Mouse (Mus musculus) gastrocnemius, adult 18-20 months (tissue): ENCODE data around the gene Fbp2. TPM values are rescaled to one million over a fixed set of nuclear protein-coding genes. Genes with fewer than 3 reads are reported as not detected.

Experiments
- DNase-seq: peaks from one replicate; pipeline ENCODE4 v3.0.0; 2021; ENCODE audit warnings: low spot score
- long read RNA-seq, 2 experiments: library from polyadenylated mRNA; stranded (forward); transcript quantifications; one replicate each; pipeline ENCODE4 v2.0.0; 2021
- total RNA-seq, 2 experiments: library from RNA; stranded (reverse); gene quantifications; 2 replicates each; pipeline ENCODE4 v1.2.3; 2021

Gene Fbp2
- 10 to 100 TPM; 33.9 to 63.4 TPM for total RNA-seq
- long read RNA-seq, experiment 1, transcript Fbp2-201 (7 exons, 1,354 nt): major isoform, 35 of 41 reads
- long read RNA-seq, experiment 1, partial matches to known transcripts: 3 of 41 reads
- long read RNA-seq, experiment 1, other reads (novel, unspliced or antisense): 3 of 41 reads
- long read RNA-seq, experiment 2, transcript Fbp2-201 (7 exons, 1,354 nt): major isoform, 142 of 147 reads
- long read RNA-seq, experiment 2, partial matches to known transcripts: 4 of 147 reads
- long read RNA-seq, experiment 2, other reads (novel, unspliced or antisense): 1 of 147 reads

DNA sequence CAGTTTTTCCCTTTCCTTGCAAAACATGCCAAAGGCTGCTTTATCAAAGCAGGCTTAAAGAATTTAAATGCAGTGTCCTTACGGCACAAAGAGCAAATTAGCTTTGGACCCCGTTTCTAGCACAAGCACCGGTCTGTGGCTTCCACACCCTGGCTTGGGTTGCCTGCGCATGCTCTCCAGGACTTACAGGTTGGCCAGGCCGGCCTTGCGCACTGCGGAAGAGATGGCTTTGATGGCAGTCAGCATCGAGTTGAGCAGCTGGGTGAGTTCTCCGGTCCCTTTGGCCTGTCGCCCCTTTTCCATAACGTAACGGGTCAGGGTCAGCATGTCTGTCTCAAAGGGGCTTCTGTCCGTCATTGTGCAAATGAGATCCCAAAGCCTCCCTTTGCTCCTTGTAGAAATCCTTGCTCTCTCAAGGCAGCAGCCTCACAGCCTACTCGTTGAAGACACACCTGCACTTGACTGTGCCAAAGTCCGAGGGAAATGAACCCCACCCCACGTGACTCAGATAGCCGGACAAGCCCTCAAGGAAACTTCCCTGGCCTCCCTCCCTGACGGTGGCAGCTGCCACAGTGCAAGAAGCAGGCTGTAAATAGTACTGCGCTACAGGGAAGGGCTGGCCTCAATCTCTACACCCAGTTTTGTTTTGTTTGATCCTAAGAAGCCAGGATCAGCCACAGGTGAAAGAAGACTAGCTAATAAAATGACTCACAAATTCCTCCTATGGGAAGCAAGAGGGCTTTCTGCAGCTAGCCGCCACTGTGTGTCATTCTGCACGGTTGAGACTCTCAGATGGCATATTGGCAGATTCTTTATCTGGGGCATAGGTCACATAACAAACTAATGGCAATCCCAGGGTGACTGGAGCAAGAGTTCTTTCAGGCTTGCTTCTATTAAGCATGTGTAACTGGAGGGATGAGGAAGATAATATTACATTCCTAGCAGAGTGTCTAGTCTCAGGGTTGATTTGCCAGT lies at the start of gene Fbp2:
TSS of gene Fbp2 (minus strand) at position 482 of the 975 bp plus-strand sequence.
- peak; percentile 77 for DNase-seq

DNA sequence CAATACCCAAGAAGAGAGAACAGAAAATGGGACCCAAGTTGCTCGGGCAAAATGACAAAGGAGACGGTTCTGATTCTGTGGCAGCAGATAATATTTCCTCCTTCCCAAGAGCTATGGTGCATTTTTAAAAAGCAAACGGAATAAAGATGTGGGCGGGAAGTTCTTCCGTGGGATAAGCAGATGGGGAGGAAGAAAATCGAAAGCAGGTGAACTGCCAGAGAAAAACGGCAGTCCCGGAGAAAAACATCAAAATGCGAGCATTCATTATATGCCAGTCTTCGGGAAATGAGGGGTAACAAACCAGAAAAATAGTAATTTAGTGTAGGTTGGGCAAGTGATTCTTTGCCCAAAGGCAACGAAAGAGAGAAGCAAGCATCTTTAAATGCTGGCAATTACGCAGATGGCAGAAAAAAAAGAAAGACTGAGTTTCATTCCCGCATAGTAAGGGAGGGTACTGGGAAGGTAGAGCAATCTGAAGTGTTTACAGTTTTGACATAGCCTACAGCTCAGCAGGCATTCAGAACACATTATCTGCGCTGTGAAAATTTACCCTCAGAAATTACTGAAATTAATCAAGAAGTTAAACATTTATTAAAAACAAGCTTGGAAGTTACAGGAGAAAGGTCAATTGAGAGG lies 49.4 kb upstream of the Fbp2 start:
- DNase-seq: no peak

DNA sequence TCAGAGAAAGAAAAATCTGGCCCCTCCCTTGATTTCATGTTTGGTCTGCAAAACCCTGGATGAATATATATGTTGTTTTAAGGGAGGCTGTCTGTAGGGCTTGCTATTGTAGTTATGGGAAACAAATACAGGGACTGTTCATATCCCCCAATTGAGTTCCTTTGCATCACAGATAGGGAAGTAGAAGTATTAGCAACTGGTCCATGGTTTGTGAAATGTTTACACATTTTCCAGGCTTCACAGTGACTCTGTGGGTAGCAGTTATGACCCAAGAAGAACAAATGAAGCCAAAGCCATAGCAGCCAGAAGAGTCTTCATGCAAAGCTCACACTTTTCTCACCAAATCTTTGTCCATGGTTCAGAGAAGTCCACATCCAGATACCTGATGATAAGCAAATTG lies 42.9 kb upstream of the Fbp2 start:
- no peak for DNase-seq

DNA sequence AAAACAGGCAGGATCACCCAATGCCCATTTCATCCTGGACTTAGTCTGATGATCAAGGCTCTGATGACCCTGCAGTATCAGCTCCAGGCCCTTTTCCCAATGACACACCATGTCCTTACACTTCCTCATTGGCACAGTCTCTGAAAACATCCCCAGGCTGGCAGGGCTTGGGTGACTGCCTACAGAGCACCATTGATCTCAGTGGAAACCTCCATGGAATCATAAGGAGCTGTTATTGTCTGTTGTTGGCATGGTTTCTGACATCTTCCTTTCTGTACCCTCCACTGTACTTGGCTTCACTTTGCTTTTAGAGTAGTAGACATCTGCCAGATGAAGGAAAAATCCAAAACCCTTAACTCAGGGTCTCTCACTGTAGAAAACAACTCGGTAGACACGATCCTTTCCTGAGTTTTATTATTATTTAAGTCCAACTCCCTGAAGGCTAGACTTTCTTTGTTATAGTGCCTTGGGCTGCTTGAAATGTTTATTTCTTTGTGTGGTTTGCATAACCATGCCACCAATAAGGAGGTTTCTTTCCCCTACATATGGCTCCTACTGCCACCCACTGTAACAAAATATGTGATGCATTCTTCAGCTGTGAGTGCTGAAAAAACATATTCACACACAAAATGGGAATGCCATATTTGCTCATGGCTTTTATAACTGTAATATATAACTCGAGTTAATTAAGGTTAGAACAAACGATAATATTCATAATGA lies 39.9 kb upstream of the Fbp2 start:
- no peak for DNase-seq

DNA sequence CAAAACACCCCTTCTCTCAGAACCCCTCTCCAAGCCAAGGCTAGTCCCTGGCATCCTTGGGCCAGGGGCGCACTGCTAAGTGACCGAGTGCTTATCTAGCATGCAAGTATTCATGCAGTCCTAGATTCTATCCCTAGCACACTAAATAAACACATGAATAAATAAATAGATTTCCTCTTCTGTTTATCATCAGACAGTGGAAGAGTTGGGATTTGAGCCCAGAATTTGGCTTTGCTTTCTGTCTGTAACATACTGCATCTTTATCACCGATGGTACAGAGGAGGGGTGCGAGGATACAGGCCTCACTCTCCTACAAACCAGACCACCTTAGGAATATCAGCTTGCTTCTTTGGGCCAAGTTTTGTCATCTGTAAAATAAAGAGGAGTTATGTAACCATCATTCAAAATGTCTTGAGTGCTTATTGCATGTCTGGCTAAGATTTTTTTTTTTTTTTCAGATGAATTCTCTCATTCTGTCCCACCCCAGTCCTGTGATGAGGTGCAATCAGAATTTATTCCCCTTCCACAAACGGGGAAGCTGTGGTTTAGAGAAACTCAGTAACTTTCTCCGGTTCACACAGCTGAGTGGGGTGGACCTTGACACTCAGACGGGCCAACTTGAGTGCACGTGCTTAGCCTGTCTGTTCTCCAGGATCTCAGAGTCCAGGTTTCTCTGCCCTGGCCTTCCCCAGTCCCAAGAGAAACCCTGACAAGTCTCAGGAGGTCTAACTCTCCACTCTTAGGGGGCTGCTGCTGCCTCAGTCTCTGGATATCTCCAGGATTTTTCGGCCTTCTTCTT lies 35.0 kb upstream of the Fbp2 start:
- no peak for DNase-seq

DNA sequence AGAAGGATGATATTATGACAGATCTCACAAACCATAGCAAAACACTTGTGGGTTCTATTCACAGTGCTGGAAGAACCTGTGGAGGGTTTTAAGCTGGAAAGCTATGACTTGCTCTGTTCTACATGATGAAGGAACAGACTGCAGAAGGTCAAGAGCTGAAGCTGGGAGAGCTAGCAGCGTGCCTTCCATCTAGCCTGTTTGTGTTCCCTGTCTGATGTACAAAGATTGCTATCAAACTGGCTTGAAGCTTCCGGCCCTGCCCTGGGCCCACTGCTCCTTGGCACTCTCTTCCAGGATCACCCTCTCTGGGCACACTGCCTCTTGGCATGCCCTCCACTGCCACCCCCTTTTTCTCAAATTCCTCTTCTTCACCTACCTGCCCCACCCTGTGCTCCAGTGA lies 31.1 kb upstream of the Fbp2 start:
- no peak for DNase-seq

DNA sequence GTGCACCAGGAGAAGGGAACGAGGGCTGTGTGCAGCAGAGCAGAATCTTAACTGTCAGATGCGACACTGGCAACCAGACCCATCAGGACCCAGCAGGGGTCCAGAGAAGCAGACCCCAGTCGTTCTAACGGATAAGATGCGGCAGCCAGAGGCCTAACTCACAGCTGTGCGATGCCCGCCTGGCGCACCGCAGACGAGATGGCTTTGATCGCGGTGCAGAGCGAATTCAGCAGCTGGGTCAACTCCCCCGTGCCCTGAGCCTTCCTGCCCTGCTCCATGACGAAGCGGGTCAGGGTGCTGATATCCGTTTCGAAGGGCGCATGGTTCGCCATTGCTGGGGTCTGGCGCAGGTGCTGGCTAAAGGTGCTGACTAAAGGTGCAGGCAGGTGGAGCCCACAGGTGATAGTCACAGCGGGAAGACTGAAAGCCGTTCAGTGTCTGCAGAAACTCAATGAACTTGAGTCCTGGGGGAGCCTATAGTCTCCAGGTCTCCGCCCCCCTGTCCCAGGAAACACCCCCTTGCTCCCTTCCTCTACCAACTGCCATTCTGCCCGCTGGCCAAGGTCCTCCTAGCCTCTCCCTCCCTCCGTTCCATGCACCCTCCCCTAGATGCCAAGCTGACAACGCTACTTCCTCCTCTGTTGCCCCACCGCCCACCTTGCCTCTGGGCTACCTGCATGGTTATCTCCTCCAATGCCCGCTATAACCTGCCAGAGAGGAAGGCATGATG lies 29.7 kb upstream of the Fbp2 start, which contains the start of gene Fbp1:
TSS of gene Fbp1 (minus strand) at position 571 of the 730 bp plus-strand sequence.
- DNase-seq: no peak

DNA sequence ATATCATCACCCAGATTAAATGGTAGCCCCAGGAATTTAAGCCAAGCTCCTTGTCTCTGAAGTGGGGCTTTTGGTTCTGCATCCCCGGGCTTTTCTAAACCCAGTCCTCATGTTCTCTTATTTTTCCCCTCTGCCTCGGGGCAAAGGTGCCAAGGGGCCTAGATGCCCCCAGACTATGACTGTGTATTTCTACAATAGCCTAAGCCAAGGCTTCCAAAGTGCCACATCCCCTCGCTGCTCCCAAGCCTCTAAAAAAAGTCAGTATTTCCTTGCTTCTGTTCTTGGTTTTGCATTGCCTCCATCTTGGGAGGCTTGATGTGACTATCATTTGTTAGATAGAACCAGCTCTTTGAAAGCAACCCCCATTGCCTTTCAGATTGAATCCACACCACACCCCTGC lies 26.3 kb upstream of the Fbp2 start:
- no peak for DNase-seq

DNA sequence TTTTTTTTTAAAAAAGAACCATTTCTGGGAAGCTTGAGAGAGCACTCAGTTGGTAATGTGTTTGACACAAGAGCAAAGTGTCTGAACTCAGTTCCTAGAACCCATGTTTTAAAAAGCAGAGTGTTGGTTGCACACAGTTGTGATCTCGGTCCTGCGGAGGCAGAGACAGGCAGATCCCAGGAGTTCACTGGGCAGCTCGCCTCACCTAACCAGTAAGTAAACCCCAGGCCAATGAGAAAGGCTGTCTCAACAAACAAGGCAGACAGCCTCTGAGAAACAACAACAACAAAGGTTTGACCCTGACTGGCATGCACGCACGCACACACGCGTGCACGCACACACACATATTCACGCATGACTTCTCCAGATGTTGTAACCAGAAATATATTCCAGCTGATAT lies 25.7 kb upstream of the Fbp2 start:
- no peak for DNase-seq

DNA sequence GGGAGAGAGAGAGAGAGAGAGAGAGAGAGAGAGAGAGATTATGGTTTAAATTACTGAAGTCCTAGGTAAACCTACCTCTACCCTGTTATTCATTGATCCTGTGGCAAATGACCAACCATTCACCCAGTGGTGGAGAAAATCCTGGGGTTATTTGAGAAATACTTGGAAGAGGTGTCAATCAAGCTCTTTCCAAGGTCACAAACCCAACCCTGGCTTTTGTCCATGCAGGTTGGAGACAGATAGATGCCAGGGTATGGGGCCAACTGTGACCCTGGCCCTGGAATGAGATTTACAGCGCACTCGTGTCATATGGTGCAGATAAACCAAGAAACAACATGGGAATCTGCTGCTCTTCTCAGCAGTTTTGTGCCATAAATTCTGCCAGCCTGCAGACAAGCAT lies 25.2 kb upstream of the Fbp2 start:
- no peak for DNase-seq

DNA sequence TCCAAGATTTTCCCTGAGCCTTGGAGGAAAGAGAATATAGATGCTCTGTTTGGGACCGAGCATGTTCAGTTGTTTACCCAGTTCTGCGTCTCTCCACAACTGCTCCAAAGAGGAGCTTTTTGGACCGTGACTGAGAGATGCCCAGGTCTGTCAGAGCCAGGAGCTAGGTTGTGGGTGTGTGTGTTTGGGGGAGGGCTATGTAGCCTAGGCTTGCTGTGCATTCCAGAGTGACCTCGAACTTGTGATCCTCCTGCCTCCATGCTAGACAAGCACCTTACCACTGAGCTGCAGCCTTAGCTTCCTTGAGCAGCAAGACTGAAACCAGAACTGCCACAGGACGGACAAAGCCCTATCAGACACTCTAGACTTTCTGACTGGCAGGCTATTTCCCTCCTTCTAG lies 24.6 kb upstream of the Fbp2 start:
- DNase-seq: no peak

DNA sequence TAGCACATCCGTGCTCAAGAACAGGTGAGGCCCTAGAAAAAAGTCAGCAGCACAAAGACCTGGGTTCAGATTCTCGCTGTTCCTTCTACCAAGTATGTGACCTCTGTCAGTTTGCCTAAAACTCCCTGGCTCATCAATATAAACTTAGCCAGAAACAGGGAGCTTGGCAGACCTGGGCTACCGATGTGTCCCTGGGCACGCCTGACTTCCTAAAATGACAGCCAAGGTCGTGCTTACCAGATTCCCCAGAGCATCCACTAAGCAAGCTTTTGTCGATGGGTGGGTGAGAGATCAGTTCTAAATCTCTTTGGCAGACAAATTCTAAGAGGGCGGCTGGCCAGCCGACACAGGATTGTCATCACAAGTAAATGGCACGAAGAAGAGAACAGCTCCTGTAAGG lies 23.1 kb upstream of the Fbp2 start:
- DNase-seq: no peak

DNA sequence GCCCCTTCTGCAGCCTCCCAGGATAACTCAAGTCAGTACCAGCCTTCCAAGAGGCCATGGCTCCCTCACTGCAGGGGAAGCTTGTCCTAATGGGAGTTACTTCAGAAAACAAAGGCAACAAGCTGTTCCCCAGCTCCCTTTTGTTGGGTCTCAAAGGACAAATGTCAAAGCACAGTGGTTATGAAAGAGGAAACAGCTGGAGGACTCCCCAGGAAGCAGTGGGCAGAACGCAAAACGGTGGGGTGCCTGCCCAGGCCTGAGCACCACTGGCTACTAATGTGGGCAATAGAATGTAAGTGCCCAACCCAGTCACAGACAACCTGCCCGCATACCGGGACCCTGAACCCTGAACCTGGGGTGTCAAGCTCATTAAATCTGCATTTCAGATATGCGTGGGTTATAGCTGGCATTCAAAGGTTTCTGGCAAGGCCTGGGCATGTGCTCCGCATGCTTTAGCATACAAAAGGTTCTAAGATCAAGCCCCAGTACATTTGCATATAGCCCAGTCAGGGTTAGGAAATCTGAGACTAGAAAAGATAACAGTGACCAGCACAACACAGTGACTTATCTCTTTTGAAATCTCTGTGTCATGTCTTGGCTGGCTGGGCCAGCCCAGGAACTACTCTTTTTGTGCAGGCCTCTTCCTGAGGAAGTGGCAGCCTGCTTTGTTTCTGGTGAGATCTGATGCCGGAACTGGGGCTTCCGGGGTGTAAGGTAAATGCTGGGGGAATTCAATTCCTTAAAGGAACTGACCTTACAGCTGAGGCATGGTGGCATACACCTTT lies 21.8 kb upstream of the Fbp2 start:
- DNase-seq: no peak

DNA sequence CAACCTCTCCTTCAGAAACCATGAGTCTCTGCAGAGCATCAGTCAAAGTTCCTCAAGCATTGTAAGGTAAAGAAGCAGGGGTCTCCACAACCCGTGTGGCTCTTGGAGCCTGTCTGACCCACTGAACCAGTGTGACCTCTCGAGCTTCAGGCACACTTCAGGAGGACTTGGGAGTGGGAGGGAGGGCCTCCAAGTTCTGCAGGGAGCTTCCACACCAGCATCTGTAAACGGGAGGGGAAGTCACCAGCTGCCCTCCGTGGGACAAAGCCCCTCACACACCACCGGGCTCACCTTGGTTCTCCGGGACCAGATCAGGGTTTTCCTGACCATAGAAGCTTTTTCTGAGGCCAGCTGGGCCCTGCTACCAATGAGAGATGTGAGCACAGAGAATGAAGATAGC lies 21.2 kb upstream of the Fbp2 start:
- no peak for DNase-seq

DNA sequence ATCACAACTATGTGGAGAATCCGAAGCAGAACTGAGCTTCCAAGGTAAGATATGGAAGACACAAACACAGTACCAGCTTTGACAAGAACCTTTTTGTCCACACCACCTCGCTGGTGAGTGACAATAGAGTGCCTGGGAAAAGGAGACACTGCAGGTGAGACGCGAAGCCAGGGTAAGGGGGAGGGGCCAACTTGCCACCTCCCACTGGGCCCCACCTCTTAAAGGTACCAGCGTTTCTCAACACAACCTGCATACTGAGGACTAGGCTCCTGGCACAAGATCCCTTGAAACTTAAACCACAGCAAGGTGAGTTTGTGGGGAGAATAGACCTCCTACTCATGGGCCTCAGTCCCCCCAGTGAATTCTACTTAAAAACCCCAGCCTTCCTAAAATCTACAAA lies 19.0 kb upstream of the Fbp2 start:
- DNase-seq: no peak

DNA sequence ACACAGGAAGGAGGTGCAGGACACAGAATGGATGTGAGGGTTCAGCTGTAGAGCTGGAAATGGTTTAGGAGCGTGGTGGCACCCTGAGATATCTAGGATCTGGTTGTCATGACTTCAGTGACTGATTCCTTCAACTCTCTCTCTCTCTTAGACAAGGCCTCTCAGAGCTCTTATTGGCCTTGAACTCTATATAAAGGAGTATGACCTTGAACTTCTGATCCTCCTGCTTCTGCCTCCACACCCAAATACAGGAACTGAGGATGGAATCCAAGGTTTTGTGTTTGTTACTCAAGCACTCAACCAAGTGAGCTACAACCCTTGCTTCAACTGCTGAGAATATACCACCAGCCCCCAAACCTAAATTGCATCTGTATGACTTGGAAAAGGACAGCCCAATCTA lies 17.9 kb upstream of the Fbp2 start:
- DNase-seq: no peak

DNA sequence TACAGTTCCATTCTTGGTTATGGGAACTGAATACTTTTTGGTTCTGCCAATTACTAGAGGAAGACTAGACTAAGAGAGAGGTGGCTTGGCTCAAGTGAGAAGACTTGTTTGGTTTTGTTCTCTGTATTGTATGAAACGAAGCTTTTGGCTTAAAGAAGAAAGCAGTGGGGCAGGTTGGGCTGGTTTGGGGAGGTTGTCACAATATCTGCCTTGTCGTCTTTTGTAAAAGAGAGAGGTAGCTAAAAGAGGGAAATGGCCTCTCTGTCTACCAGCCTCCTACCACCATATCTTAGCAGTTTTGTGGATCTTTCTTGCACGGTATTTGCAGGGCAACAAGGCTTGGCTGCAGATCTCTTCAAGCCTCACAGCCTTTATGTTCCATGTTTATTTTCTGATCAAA lies 14.0 kb upstream of the Fbp2 start:
- DNase-seq: no peak

DNA sequence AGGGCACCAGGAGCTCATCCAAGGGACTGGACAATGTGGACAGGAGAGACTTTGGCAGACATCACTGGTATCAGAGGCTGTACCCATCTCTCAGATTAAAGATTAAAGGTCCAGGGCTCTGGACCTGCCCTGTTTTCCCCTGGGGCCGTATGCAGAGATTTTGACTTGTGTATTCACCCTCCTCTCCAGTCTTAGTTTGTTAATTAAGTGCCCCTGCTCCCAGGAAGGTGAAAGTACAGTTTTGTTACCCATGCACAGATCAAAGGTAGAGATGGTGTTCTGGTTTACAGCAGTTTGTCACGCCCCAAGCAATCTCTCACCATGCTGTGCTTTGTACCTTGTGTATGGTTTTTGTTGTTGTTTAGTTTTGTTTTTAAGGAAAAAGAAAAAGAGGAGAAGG lies 12.4 kb upstream of the Fbp2 start:
- DNase-seq: no peak

DNA sequence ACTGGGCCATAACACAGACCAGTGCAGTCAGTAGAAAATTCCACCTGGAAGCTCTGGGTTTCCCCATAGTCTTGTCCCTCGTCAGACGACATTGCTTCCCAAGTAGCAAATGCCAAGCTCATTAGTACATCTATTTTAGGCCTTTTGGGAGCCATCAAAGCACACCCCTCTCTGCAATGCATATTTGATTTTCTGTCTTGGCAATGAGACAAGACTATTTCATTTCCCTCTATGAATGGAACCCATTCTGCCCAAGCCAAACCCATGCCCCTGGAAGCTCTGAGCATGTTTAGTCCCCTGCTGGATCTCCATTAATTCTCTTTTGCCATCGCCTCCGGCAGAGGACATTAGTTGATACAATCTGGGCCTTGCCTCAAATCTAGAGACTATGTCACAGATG lies 8.6 kb upstream of the Fbp2 start:
- DNase-seq: no peak
